Mouse (Mus musculus): ENCODE data around the gene E330021D16Rik. TPM values are rescaled to one million over a fixed set of nuclear protein-coding genes. Genes with fewer than 3 reads are reported as not detected.

The E330021D16Rik gene
- total RNA-seq, 2 experiments from 2014 or later = not detected

Other genes with a start within 250 kb of the E330021D16Rik start
- not detected in 2 replicates for gene Grin2b, start 242.1 kb downstream of the E330021D16Rik start, total RNA-seq (2015)
- gene Grin2b, start 242.1 kb downstream of the E330021D16Rik start, total RNA-seq (2017) = not detected in 2 replicates
- not detected in 2 replicates for gene Gm8994, start 88.0 kb downstream of the E330021D16Rik start, total RNA-seq (2015)
- not detected in 2 replicates for gene Gm8994, start 88.0 kb downstream of the E330021D16Rik start, total RNA-seq (2017)
- 83.1 and 106 TPM in 2 replicates for gene Atf7ip, start 90.6 kb upstream of the E330021D16Rik start, total RNA-seq (2015)
- gene Atf7ip, start 90.6 kb upstream of the E330021D16Rik start, total RNA-seq (2017) = 30.1 and 39.4 TPM in 2 replicates
- gene Plbd1, start 246.4 kb upstream of the E330021D16Rik start, total RNA-seq (2015) = 12.0 and 16.3 TPM in 2 replicates
- gene Plbd1, start 246.4 kb upstream of the E330021D16Rik start, total RNA-seq (2017) = 10.5 and 10.8 TPM in 2 replicates